Mouse (Mus musculus) thymus, postnatal 36 days (tissue): ENCODE data around the gene Galk1.
"Not testable (repeated sequence)": the region's sequence is repeated elsewhere in the genome, so short reads cannot be mapped to it uniquely, and the experiment has no call there.

Source experiments
- DNase-seq, 2 experiments: peaks; one replicate each; pipeline ENCODE4 v3.0.0; 2022; ENCODE audit warnings: mixed read lengths in 2 of 2

Galk1 gene

DNA sequence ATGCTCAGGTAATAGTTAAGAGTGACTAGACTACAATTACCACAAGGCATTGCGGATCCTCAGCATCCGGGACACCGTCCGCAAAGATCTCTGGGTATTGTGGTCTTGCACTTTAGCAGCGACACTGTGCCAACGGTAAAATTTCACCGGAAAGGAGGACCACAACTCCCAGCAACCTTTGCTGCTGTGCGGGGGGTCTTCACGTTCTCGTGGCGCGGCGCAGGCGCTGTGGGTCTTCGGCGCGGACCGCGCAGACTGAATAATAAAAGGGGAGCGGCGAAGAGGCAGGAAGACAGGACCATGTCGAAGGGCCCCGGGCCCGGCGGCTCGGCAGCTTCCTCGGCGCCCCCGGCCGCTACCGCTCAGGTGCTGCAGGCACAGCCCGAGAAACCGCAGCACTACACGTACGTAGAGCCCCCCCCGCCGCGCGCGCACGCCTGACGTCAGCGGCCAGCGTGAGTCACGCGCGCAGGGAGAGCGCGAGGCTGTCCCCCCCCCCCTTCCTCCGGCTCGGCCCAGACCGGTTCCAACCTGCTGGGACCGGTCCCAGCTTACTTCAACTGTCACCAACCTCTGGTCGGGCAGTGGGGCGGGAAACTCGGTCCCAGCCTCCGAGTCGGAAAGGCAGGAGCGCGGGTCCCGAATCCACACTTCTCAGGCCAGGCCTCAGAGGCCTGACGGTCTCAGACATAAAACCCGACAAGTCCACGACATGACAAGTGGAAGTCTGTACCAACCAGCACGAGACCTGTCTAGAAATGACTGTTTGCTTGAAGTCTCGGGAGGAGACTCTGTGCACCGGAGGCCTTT, 17.8 kb upstream of the Galk1 start, which contains the start of gene Unk:
TSS of gene Unk (plus strand) at position 235 of the 810 bp plus-strand sequence.
- DNase-seq = peak; percentile 94 to 97

DNA sequence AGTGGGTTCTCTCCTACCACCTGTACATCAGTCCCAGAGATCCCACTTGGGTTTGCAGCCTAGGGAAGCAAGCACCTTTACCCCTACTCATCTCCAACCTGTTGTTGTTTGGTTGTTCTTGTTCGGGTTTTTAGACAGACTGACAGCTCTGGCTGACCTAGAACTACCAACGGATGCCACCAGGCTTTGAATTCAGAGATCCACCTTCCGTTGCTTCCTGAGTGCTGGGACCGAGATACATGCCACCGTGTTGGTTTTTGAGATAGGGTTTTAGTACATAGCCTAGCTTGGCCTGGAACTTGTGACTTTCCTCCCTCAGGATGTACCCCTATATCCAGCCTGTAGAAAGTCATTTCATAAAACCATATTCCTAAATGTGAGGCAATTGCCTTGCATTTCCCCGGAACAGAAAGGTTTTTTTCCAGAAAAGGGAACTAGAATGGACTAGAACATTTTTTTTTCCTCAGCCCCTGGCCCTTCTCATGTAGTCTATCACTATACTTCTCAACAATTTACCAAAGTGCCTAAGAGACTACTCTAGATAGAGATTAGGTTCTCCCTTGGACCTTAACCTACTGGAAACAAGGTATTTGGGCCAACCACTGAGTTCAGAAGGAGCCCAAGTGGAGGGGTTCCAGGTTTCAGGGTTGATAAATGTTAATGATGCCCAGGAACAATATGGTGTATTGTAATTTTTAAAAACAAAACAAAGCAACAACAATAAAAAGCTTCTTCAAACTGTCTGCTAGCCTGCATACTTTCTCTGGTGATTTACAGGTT, 16.8 kb upstream of the Galk1 start:
- DNase-seq = no peak

- no peak for DNase-seq
Observed at GRCm38 (mm10) chr11:116028177-116028865, 15.8 kb upstream of the Galk1 start.

DNA sequence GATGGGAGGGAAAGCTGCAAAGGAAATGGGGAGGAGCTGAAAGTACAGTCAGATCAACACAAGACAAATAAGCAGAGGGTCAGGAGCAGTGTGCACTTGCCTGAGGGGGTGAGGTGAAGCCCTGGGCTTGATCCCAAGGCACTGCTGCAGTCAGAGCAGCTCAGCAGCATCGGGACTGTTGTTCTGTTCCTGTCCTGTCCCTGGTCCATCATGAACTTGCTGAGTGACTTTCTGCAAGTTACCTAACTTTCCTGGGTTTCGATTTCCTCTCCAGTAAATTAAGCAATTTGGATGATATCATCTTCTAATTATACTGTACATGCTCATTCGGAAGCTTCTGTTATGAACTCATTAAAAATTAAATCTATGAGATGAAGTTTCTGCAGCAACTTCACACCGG, 15.2 kb upstream of the Galk1 start, which contains the start of gene H3f3b:
TSS of gene H3f3b (minus strand) at position 207 of the 400 bp plus-strand sequence.
- no peak for DNase-seq

GRCm38 (mm10) chr11:116025056-116025845, 12.7 kb upstream of the Galk1 start:
- DNase-seq = no peak

DNA sequence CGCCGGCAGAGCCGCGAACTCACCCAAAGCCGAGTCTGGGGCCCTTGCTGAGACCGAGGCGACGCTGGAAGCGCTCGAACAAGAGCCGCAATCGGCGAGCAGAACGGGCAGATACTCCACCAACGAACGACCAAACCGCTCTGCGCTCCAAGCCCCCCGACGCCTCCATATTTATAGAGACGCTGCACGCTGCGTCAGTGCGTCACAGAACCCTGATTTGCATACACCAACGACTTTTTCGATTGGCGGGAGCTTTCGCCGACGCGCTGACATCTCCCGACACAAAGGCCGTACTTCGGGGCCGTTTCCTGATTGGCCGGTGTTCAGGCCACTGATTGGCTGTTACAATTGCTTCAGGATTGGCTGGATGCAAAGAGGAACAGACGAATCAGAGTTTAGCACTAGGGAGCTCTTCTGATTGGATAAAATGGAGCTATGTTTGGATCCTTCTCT, 11.9 kb upstream of the Galk1 start:
- DNase-seq = peak; percentile 94 to 96

DNA sequence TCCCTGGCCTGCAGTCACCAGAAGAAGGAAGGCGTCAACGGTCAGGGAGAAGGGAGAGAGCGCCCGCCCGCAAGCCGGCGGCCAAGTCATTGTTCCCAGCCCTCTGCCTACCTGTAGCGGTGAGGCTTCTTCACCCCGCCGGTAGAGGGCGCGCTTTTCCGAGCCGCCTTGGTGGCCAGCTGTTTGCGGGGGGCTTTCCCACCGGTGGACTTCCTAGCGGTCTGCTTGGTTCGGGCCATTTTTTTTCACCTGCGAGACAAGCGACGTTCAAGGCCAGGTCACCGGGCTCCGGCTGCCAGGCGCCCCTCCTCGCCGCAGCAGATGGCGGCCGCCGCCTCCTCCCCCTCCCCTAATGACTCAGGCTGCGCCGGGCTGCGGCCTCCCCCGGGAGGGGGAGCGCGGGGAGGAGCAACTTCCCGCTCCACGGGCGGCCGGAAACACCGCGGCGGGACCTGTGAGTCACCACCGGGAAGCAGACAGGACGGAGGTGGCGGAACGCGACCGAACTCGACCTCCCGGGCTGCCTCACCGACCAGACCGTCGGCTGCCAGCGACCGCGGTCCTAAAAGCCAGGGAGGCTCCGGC, 11.3 kb upstream of the Galk1 start:
- DNase-seq = peak; percentile 85 to 90

DNA sequence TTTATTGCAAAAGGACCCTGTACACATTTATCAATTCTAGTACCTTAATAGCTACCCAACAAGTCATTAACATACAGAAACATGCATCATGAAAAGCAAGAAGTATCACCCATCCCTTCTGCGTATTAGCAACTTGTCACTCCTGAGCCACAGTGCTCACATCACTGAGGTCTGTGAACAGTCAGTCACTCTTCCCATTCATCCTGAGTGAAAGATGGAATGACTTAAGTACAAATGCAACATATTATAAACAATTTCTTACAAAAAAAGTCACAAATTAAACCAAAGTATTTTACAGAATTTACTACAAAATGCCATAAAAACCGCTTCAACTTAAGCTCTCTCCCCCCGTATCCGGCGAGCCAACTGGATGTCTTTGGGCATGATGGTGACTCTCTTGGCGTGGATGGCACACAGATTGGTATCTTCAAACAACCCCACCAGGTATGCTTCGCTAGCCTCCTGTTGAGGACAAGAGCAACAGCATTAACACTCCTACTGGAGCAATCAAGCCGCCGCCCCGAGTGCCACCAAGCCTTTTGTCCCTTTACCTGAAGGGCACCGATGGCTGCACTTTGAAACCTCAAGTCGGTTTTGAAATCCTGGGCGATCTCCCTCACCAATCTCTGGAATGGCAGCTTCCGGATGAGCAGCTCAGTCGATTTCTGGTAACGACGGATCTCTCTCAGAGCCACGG, 10.7 kb upstream of the Galk1 start:
- not testable (repeated sequence) for DNase-seq

DNA sequence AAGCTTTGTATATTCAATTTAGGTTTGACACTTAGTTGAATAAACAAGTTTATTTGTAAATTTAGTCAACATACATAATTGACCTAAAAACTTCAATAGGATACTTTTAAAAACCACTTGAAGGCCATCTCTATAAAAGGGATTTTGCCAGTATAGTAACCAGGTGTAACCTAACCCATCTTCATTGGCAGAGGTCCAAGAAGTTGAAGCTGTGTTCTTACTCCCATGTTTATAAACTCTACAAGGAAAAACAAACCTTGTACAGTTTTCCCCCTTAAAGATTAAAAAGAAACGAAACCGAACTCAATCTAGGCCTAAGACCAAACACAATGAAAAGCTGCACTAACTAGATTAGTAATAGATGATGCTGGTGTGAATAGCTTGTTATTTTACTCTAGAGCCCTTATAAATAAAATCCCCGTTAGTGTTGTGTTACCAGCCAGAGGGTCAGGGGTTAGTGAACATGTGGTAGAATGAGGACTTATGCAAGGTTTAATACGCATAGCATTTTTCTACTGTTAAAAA, 9.8 kb upstream of the Galk1 start:
- DNase-seq = no peak

DNA sequence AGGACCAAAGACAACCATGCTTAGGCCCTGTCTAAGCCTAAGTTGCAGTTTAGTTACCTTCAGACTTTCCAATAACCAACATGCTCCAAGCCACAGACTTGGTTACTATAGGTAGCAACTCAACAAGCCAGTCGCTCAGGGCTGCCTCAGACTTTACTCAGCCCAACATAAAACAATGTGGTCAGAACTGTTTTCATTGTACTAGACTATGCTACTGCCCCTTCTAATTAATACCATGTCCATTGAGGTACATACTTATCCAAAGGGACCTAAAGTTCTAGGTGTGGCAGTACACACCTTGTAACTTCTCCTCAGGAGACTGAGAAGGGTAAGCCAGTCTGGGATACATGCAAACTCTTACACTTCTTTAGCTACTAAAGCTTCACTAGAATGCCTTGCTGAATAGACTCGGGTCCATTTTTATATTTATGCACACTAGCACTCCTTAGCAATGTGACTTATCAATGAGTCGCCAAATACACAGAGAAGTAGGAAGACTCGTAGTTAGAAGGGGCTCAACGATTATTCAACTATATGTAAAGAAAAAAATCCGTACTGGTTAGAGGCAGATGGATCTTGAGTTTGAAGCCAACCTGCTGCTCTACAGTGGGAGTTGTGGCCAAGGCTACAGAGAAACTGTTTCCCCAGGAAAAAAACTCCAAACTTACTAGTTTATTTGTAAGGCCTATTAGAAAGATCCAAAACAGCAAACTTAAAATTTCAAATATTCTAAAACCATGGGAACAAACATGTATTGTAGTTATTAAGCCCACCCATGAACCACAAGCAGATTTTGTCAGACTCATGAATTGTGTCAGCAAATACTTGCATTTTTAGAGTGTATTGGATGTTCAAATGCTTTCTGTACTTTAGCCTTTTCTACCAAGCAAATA, 9.1 kb upstream of the Galk1 start:
- no peak for DNase-seq

- no peak for DNase-seq
Observed at GRCm38 (mm10) chr11:116020519-116020922, 8.0 kb upstream of the Galk1 start.

- no peak for DNase-seq
Observed at GRCm38 (mm10) chr11:116019976-116020411, 7.5 kb upstream of the Galk1 start.

GRCm38 (mm10) chr11:116019360-116019791, 6.9 kb upstream of the Galk1 start:
- no peak for DNase-seq

- not testable (repeated sequence) for DNase-seq
Observed at GRCm38 (mm10) chr11:116018867-116019266, 6.3 kb upstream of the Galk1 start.

- peak in 1 of 2 experiments; percentile 46 for DNase-seq
Observed at GRCm38 (mm10) chr11:116018106-116018505, 5.6 kb upstream of the Galk1 start.

DNA sequence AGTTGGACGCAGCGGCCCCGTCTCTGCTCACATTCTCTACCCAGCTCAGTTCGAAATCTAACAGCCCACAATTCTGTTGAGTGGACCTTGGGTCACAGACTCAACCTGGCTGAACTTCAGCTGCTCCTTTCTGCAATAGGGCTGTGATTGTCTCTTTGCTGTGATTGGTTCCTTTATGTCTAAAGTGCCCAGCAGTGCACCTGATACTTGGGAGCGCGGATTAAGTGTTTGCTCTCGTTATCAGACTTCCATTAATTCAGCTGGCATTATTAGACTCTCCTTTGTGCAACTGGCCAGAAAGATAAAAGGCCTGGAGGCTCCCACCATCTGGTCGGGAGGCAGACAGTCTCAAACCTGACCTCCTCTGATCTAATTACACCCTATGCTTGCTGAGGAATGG, 2.3 kb upstream of the Galk1 start:
- no peak for DNase-seq

- DNase-seq = no peak
Observed at GRCm38 (mm10) chr11:116011529-116012261, 824 bp downstream of the Galk1 start.

DNA sequence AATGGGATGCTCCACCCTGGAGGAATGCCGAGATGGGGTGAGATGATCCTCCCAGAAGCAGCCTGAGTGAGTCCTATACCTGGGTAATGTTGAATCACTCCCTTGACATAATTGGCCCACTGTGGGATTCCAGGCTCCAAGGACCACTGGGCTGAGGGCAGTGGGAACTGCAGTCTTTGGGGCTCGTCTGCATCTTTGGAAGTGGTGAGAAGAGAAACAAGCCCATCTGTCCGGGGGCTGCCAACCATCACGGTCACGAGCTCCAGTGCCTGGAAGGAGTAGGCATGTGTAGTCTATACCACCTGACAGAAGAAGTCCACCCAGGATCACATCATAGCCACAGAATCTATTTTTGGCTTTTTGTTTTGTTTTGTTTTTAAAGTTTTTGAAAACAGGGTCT, 1.6 kb downstream of the Galk1 start:
- no peak for DNase-seq

DNA sequence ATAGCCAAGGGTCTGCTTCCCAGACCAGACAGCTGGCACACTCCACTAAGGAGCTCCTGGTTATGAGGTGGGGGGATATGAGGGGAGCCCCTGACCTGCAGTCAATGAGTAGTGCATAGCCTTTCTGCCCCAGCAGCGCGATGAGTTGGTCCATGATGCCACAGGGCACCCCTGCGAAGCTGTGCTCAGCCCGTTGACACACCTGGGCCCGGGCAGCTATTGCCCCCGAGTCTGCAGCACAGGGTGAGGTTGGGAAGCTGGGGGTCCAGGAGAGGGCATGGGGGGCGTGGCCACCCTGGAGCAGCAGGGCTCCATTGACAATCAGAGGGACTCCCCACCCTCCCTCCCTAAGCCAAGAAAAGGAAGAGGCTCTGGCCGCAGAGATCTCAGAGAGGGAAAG, 2.4 kb downstream of the Galk1 start:
- DNase-seq = no peak
